Mouse (Mus musculus) hindbrain, embryonic 16.5 days (tissue): ENCODE data around the gene Plcg1. TPM values are rescaled to one million over a fixed set of nuclear protein-coding genes. Genes with fewer than 3 reads are reported as not detected.

Experiments
- ATAC-seq: fragments of 200-750 bp; cut with Nextera tagmentation; 2 replicates; pipeline ENCODE4 v1.8.0; 2017; ENCODE audit warnings: moderate TSS enrichment, moderate library complexity
- H3K27ac ChIP-seq: fragments of 300-500 bp; sonication (generic); 2 replicates; pipeline ENCODE4 v1.5.1; 2014; ENCODE audit warnings: low read depth, mild to moderate bottlenecking, control low read depth, low read length, moderate library complexity
- H3K27me3 ChIP-seq: fragments of 300-500 bp; sonication (generic); replicated peaks from 2 replicates; pipeline ENCODE4 v1.6.1; 2014; ENCODE audit warnings: low read length; ENCODE audit not compliant: control insufficient read depth, insufficient read depth
- H3K36me3 ChIP-seq: fragments of 300-500 bp; sonication (generic); 2 replicates; pipeline ENCODE4 v1.6.1; 2014; ENCODE audit warnings: mild to moderate bottlenecking, low read length, moderate library complexity, mixed read lengths; ENCODE audit not compliant: control insufficient read depth, insufficient read depth
- H3K4me1 ChIP-seq: fragments of 300-500 bp; sonication (generic); 2 replicates; pipeline ENCODE4 v1.6.1; 2014; ENCODE audit warnings: low read depth, low read length; ENCODE audit not compliant: control insufficient read depth, insufficient read depth
- H3K4me2 ChIP-seq: fragments of 300-500 bp; sonication (generic); 2 replicates; pipeline ENCODE4 v1.6.1; 2014; ENCODE audit warnings: mild to moderate bottlenecking, low read length, control low read depth, moderate library complexity
- H3K4me3 ChIP-seq: fragments of 300-500 bp; sonication (generic); 2 replicates; pipeline ENCODE4 v1.5.1; 2014; ENCODE audit warnings: mild to moderate bottlenecking, low read length, control low read depth, moderate library complexity
- H3K9ac ChIP-seq: fragments of 300-500 bp; sonication (generic); 2 replicates; pipeline ENCODE4 v1.6.1; 2014; ENCODE audit warnings: low read depth, mild to moderate bottlenecking, control low read depth, low read length, moderate library complexity
- H3K9me3 ChIP-seq: fragments of 300-500 bp; sonication (generic); 2 replicates; pipeline ENCODE4 v1.6.1; 2014; ENCODE audit warnings: mild to moderate bottlenecking, low read length, moderate library complexity; ENCODE audit not compliant: control insufficient read depth
- WGBS: fragments of 180-500 bp; shearing (Covaris S2); extraction: QIAGEN DNeasy Blood & Tissue Kit; methylation state at CpG from one replicate; pipeline ENCODE4 v1.1.7; 2014; 5-methylcytosine and 5-hydroxymethylcytosine counted together
- polyA plus RNA-seq: library from polyadenylated mRNA; unstranded; fragments of >200 nt; fragmentation: Nextera tagmentation; extraction: Ambion mirVana; gene quantifications from 2 replicates; pipeline ENCODE4 v1.2.1, GENCODE M21; 2015

Gene Plcg1
- polyA plus RNA-seq, 1 experiment from 2014 or later, result 41.5 TPM

GRCm38 (mm10) chr2:160800967-160801366 lies 69.9 kb downstream of the Plcg1 start:
- no peak overlapping the region for H3K4me3 ChIP-seq
- H3K36me3 ChIP-seq, result no peaks in the 10 kb centered on the region
- H3K9ac ChIP-seq, result no peak overlapping the region
- no peak overlapping the region for H3K4me2 ChIP-seq
- no peaks in the 10 kb centered on the region; the same call in 1 of the 2 replicates for H3K4me1 ChIP-seq
- no peak overlapping the region for H3K27ac ChIP-seq
- 94% methylated on average over 1 of the region's 1 CpGs for WGBS
- H3K9me3 ChIP-seq, result no peaks in the 10 kb centered on the region
- no peaks in the 10 kb centered on the region for H3K27me3 ChIP-seq
- no peak for ATAC-seq

- 84% methylated on average over 3 of the region's 3 CpGs for whole genome bisulfite sequencing
- H3K9ac ChIP-seq, result no peak overlapping the region
- no peaks in the 10 kb centered on the region for H3K36me3 ChIP-seq
- no peaks in the 10 kb centered on the region; the same call in 1 of the 2 replicates for H3K4me1 ChIP-seq
- H3K27ac ChIP-seq, result no peak overlapping the region
- ATAC-seq, result no peak
- no peak overlapping the region for H3K4me3 ChIP-seq
- H3K9me3 ChIP-seq, result no peaks in the 10 kb centered on the region
- no peaks in the 10 kb centered on the region for H3K27me3 ChIP-seq
- no peak overlapping the region for H3K4me2 ChIP-seq
These were observed 71.2 kb downstream of the Plcg1 start for GRCm38 (mm10) chr2:160802326-160802725.

GRCm38 (mm10) chr2:160804794-160805527 lies 73.9 kb downstream of the Plcg1 start:
- H3K4me3 ChIP-seq, result no peak overlapping the region
- no peaks in the 10 kb centered on the region for H3K27me3 ChIP-seq
- no peaks in the 10 kb centered on the region for H3K36me3 ChIP-seq
- ATAC-seq, result no peak
- H3K4me2 ChIP-seq, result no peak overlapping the region
- peak overlapping the region; percentile 66; the same call in 1 of the 2 replicates for H3K27ac ChIP-seq
- no peaks in the 10 kb centered on the region; the same call in 1 of the 2 replicates for H3K4me1 ChIP-seq
- 52% methylated on average over 4 of the region's 4 CpGs for WGBS
- H3K9ac ChIP-seq, result no peak overlapping the region
- no peaks in the 10 kb centered on the region for H3K9me3 ChIP-seq

DNA sequence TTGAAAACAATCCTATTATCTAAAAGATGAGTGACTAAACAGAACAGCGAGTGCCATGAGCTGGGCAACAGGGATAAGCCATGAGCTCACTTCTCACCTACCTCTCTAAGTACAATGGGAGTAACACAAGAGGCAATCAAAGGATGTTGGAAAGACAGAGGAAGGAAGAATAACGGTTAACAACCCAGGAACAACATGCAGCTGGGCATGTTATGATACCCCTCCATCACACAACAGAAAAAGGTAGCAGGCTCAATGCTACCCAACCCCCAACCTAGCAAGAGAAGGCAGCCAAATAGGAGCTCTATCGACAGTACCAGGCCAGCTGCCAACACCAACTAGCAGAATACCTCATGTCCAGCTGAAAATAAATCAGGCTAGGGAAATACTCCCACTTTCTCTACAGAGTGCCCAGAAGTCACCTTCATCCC lies 75.0 kb downstream of the Plcg1 start:
- no peaks in the 10 kb centered on the region for H3K36me3 ChIP-seq
- H3K4me2 ChIP-seq, result no peak overlapping the region
- ATAC-seq, result peak; percentile 54; the same call in 1 of the 2 replicates
- H3K9me3 ChIP-seq, result no peaks in the 10 kb centered on the region
- H3K27ac ChIP-seq, result 0 out of 2 replicates have a peak overlapping the region, but pooled peaks have one; percentile 45
- H3K4me1 ChIP-seq, result no peaks in the 10 kb centered on the region; the same call in 1 of the 2 replicates
- no peak overlapping the region for H3K9ac ChIP-seq
- no peak overlapping the region for H3K4me3 ChIP-seq
- WGBS, result 54% methylated on average over 3 of the region's 3 CpGs
- no peaks in the 10 kb centered on the region for H3K27me3 ChIP-seq

DNA sequence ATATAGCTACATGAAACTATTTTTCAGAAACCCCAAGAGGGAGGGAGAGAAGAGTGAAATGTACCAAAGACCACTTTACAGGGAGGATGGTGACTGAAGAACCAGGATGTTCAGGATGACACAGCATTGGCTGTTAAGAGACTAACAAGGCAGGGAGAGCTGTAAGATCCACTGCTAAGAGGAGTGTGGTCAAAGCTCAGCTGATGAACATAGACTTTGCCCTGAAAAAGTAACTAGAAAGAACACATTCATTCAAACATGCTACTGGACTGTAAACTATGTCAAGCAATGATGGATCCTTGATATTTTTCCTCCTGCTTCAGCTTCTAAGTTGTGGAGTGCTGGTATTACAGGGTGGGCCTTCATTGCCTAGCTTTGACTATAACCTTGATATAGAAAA lies 79.3 kb downstream of the Plcg1 start:
- Histone ChIP-seq H3K9ac (no peak overlapping the region), H3K36me3 (0 out of 2 replicates have a peak, but pooled peaks cover 1% of the 10 kb centered on the region), H3K27ac (no peak overlapping the region), H3K4me1 (no peaks in the 10 kb centered on the region), H3K9me3 (no peaks in the 10 kb centered on the region), H3K4me3 (no peak overlapping the region), H3K27me3 (no peaks in the 10 kb centered on the region), H3K4me2 (no peak overlapping the region)
- no peak for ATAC-seq

DNA sequence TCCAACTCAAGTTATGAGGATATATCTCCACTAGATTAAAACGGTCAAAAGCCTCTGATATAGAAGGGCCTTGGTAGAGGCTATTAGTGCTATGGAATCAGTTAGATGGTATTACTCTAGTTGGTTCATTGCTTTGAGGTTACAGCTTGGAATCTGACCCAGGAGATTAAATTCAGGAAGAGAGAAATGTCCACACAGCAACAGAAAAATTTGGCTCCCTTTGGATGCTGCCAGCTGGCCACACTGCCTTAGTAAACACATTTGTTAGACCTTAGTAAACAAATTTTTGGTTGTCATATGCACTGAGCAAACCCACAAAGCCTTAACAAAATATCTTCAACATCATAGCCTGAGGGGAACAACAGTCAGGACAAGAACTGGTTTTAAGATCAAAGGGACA lies 79.7 kb downstream of the Plcg1 start:
- no peak overlapping the region for H3K9ac ChIP-seq
- no peak overlapping the region for H3K4me2 ChIP-seq
- H3K4me3 ChIP-seq, result no peak overlapping the region
- ATAC-seq, result no peak
- no peaks in the 10 kb centered on the region for H3K9me3 ChIP-seq
- H3K36me3 ChIP-seq, result 0 out of 2 replicates have a peak, but pooled peaks cover 3% of the 10 kb centered on the region
- no peaks in the 10 kb centered on the region for H3K27me3 ChIP-seq
- 89% methylated on average over 1 of the region's 1 CpGs for WGBS
- no peak overlapping the region for H3K27ac ChIP-seq
- H3K4me1 ChIP-seq, result no peaks in the 10 kb centered on the region

Other genes with a start within 250 kb of the Plcg1 start
- 55.7 and 58.3 TPM in 2 replicates for gene Top1, start 85.4 kb upstream of the Plcg1 start, polyA plus RNA-seq
- 19.9 and 21.0 TPM in 2 replicates for gene Zhx3, start 141.7 kb downstream of the Plcg1 start, polyA plus RNA-seq
- 0.43 and 0.66 TPM in 2 replicates for gene Lpin3, start 149.4 kb downstream of the Plcg1 start, polyA plus RNA-seq
- gene Emilin3, start 181.0 kb downstream of the Plcg1 start, polyA plus RNA-seq, result 0.70 and 1.3 TPM in 2 replicates